Mouse (Mus musculus): ENCODE measurements around the gene Galnt2. TPM values are rescaled to one million over a fixed set of nuclear protein-coding genes. Genes with fewer than 3 reads are reported as not detected.

Galnt2 gene
- polyA plus RNA-seq, 1 experiment from 2014 or later: 67.2 TPM

- ATAC-seq (ENCODE audit: insufficient read depth): no peak
- H3K27ac ChIP-seq (ENCODE audit: low read depth): no peak overlapping the region
- WGBS: 79% methylated on average over 6 of the region's 6 CpGs
Measured at GRCm38 (mm10) chr8:124295357-124295756, 64.2 kb downstream of the Galnt2 start.

GRCm38 (mm10) chr8:124301512-124301911 lies 70.3 kb downstream of the Galnt2 start:
- H3K4me3 ChIP-seq (ENCODE audit: low read depth, low read length): no peak overlapping the region
- no peak overlapping the region for H3K4me2 ChIP-seq
- no peaks in the 10 kb centered on the region for H3K27me3 ChIP-seq (ENCODE audit: insufficient read depth, low read length)
- peaks cover 4% of the 10 kb centered on the region; the same call in 1 of the 2 replicates for H3K36me3 ChIP-seq (ENCODE audit: insufficient read depth)
- DNase-seq (no peak), ATAC-seq (ENCODE audit: insufficient read depth) (no peak)
- no peaks in the 10 kb centered on the region for H3K9me3 ChIP-seq (ENCODE audit: low read depth, low read length)
- H3K9ac ChIP-seq: no peak overlapping the region
- no peak for TF ChIP-seq CTCF (IDR thresholded peaks at IDR 0.05; ENCODE audit: low read depth)
- no peaks in the 10 kb centered on the region for H3K4me1 ChIP-seq (ENCODE audit: insufficient read depth)
- no peak overlapping the region for H3K27ac ChIP-seq (ENCODE audit: low read depth)
- 88% methylated on average over 4 of the region's 4 CpGs for WGBS

More at GRCm38 (mm10) chr8:124295357-124295756, 64.2 kb downstream of the Galnt2 start:
- Histone ChIP-seq H3K9me3 (ENCODE audit: low read depth, low read length) (no peaks in the 10 kb centered on the region), H3K4me2 (no peak overlapping the region), H3K4me1 (ENCODE audit: insufficient read depth) (peaks cover 11% of the 10 kb centered on the region; the same call in 1 of the 2 replicates), H3K9ac (no peak overlapping the region), H3K36me3 (ENCODE audit: insufficient read depth) (no peaks in the 10 kb centered on the region), H3K27me3 (ENCODE audit: insufficient read depth, low read length) (no peaks in the 10 kb centered on the region), H3K4me3 (ENCODE audit: low read depth, low read length) (no peak overlapping the region)
- TF ChIP-seq CTCF (IDR thresholded peaks at IDR 0.05; ENCODE audit: low read depth): no peak
- DNase-seq: no peak

GRCm38 (mm10) chr8:124301935-124302555 lies 70.9 kb downstream of the Galnt2 start:
- Histone ChIP-seq H3K9me3 (ENCODE audit: low read depth, low read length) (no peaks in the 10 kb centered on the region), H3K36me3 (ENCODE audit: insufficient read depth) (peaks cover 4% of the 10 kb centered on the region; the same call in 1 of the 2 replicates), H3K4me3 (ENCODE audit: low read depth, low read length) (no peak overlapping the region), H3K9ac (no peak overlapping the region), H3K27me3 (ENCODE audit: insufficient read depth, low read length) (no peaks in the 10 kb centered on the region), H3K4me1 (ENCODE audit: insufficient read depth) (no peaks in the 10 kb centered on the region), H3K27ac (ENCODE audit: low read depth) (no peak overlapping the region), H3K4me2 (no peak overlapping the region)
- DNase-seq (no peak), ATAC-seq (ENCODE audit: insufficient read depth) (no peak)
- no peak for TF ChIP-seq CTCF (IDR thresholded peaks at IDR 0.05; ENCODE audit: low read depth)
- 65% methylated on average over 7 of the region's 7 CpGs for WGBS

- 77% methylated on average over 15 of the region's 15 CpGs for WGBS
Measured at GRCm38 (mm10) chr8:124303211-124303902, 72.2 kb downstream of the Galnt2 start.

GRCm38 (mm10) chr8:124304141-124304540 lies 73.0 kb downstream of the Galnt2 start:
- H3K9ac ChIP-seq: no peak overlapping the region
- no peak overlapping the region for H3K4me2 ChIP-seq
- ATAC-seq (ENCODE audit: insufficient read depth): no peak
- no peaks in the 10 kb centered on the region; the same call in 1 of the 2 replicates for H3K4me1 ChIP-seq (ENCODE audit: insufficient read depth)
- no peaks in the 10 kb centered on the region for H3K9me3 ChIP-seq (ENCODE audit: low read depth, low read length)
- no peak for TF ChIP-seq CTCF (IDR thresholded peaks at IDR 0.05; ENCODE audit: low read depth)
- no peak overlapping the region for H3K27ac ChIP-seq (ENCODE audit: low read depth)
- peaks cover 4% of the 10 kb centered on the region; the same call in 1 of the 2 replicates for H3K36me3 ChIP-seq (ENCODE audit: insufficient read depth)
- DNase-seq: no peak
- WGBS: 77% methylated on average over 4 of the region's 4 CpGs
- H3K27me3 ChIP-seq (ENCODE audit: insufficient read depth, low read length): no peaks in the 10 kb centered on the region
- H3K4me3 ChIP-seq (ENCODE audit: low read depth, low read length): no peak overlapping the region

More at GRCm38 (mm10) chr8:124303211-124303902, 72.2 kb downstream of the Galnt2 start:
- Histone ChIP-seq H3K4me2 (no peak overlapping the region), H3K9ac (no peak overlapping the region), H3K9me3 (ENCODE audit: low read depth, low read length) (no peaks in the 10 kb centered on the region), H3K27me3 (ENCODE audit: insufficient read depth, low read length) (no peaks in the 10 kb centered on the region), H3K27ac (ENCODE audit: low read depth) (no peak overlapping the region), H3K4me1 (ENCODE audit: insufficient read depth) (no peaks in the 10 kb centered on the region), H3K36me3 (ENCODE audit: insufficient read depth) (peaks cover 4% of the 10 kb centered on the region; the same call in 1 of the 2 replicates), H3K4me3 (ENCODE audit: low read depth, low read length) (no peak overlapping the region)
- no peak for ATAC-seq (ENCODE audit: insufficient read depth)
- no peak for TF ChIP-seq CTCF (IDR thresholded peaks at IDR 0.05; ENCODE audit: low read depth)
- DNase-seq: no peak

- H3K27ac ChIP-seq (ENCODE audit: low read depth): no peak overlapping the region
- no peak for ATAC-seq (ENCODE audit: insufficient read depth)
- H3K9me3 ChIP-seq (ENCODE audit: low read depth, low read length): no peaks in the 10 kb centered on the region
- H3K4me1 ChIP-seq (ENCODE audit: insufficient read depth): no peaks in the 10 kb centered on the region; the same call in 1 of the 2 replicates
- H3K9ac ChIP-seq: no peak overlapping the region
- DNase-seq: no peak
- H3K36me3 ChIP-seq (ENCODE audit: insufficient read depth): peaks cover 4% of the 10 kb centered on the region; the same call in 1 of the 2 replicates
- WGBS: 41% methylated on average over 7 of the region's 7 CpGs
- no peak overlapping the region for H3K4me3 ChIP-seq (ENCODE audit: low read depth, low read length)
- H3K4me2 ChIP-seq: no peak overlapping the region
- TF ChIP-seq CTCF (IDR thresholded peaks at IDR 0.05; ENCODE audit: low read depth): no peak
- no peaks in the 10 kb centered on the region for H3K27me3 ChIP-seq (ENCODE audit: insufficient read depth, low read length)
Measured at GRCm38 (mm10) chr8:124306574-124306973, 75.4 kb downstream of the Galnt2 start.

GRCm38 (mm10) chr8:124307700-124308099 lies 76.5 kb downstream of the Galnt2 start:
- TF ChIP-seq CTCF (IDR thresholded peaks at IDR 0.05; ENCODE audit: low read depth): no peak
- ATAC-seq (ENCODE audit: insufficient read depth): no peak
- H3K4me2 ChIP-seq: no peak overlapping the region
- no peak overlapping the region for H3K4me3 ChIP-seq (ENCODE audit: low read depth, low read length)
- DNase-seq: no peak
- H3K36me3 ChIP-seq (ENCODE audit: insufficient read depth): peaks cover 4% of the 10 kb centered on the region; the same call in 1 of the 2 replicates
- H3K9me3 ChIP-seq (ENCODE audit: low read depth, low read length): no peaks in the 10 kb centered on the region
- WGBS: 82% methylated on average over 10 of the region's 10 CpGs
- H3K9ac ChIP-seq: no peak overlapping the region
- H3K4me1 ChIP-seq (ENCODE audit: insufficient read depth): no peaks in the 10 kb centered on the region; the same call in 1 of the 2 replicates
- H3K27me3 ChIP-seq (ENCODE audit: insufficient read depth, low read length): no peaks in the 10 kb centered on the region
- no peak overlapping the region for H3K27ac ChIP-seq (ENCODE audit: low read depth)
